Mouse (Mus musculus) spleen, postnatal 14 days (tissue): Measurements from ENCODE around the gene Spp2.
"Not testable (repeated sequence)": the region's sequence is repeated elsewhere in the genome, so short reads cannot be mapped to it uniquely, and the experiment has no call there.

Experiments
- DNase-seq, 2 experiments: peaks; one replicate each; pipeline ENCODE4 v3.0.0; 2021 to 2022; ENCODE audit warnings: low spot score in 2 of 2

The Spp2 gene

DNA sequence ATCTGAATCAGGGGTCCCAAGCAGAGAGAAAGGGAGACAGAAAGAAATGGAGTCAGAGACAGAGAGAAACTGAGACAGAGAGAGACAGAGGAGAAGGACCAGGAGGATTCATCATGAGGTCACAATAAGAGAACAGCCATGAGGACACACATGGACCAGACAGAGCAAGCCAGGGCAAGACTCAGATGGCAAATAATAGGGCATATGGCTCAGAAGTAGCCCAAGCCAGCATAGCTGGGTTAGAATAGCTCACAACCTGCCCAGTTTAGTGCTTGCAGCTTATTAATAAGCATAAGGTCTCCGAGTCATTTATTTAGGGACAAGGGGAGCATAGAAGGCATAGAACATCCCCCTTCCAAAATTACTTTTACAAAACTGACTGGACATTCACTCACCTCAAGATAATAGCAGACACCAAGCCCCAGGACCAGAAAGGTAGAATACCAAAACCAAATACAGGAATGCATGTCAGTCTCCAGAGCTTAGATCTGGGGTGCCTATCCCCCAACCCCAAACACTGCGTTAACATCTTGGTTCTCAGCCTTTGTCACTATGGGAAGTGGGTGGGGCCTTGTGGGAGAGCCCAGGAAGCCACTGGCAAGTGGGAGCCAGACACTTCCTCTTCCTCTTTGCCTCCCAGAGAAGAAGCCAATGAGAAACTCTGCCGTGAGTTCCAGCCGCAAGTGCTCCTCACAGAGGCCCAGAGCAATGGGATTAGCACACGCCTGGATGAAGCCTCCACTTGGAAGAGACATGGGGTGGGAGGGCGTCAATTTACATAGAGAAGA, 26.5 kb downstream of the Spp2 start:
- DNase-seq = no peak

DNA sequence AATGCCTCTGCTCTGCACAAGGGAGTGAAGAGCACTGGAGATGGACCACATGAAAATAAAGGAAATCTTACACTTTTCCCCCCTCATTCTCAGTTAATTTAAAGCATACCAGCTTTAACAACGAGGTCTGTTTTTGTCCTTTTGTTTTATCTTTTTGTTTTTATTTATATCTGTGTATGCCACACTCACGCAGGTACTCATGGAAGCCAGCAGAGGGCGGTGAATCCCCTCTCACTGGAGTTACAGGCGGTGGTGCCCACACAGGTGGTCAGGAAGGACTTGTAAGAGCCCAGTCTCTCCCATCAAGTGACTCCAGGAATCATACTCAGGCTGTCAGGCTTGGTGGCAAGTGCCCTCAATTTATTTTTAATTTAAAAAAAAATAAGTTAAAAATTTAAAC, 27.3 kb downstream of the Spp2 start:
- no peak for DNase-seq

DNA sequence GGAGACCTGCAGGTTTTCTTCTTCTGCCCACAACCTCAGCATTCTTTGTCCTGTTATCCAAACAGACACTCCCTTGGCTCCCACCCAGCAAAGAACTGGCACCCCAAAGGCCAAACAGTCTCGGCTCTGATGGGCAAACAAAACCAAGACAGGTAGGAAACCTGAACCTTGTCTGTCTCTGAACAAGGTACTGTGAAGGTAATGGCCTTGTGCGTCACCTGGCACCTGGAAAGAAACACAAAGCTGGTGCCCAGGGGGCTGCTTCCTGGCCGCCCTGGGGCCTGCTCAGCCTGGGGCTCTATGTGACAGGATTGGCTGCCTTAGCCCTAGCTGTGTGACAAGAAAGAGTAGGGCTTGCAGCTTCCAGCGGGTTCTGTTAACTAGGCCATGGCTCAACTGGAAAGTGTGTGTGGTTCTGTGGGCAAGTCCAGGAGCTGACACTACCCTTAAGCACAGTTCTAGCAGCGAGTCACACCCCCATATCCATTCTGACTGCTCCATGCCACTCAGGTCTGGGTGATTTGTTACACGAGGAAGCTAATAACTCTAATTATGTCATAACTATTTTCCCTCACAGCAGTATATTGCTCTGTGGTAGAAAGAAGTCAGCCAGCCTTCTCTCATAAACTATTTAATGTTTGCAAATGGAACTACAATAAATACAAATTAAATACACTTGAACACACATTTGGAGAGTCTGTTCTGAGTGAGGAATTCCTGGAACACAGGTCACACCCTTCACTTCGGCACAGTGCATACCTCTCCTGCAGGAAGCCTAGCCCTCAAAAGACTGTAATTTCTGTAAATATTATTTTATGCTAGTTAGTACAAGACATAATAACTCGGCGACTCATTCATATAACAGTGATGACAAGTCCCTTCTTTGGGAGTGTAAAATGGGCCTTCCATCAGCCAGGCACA, 30.7 kb downstream of the Spp2 start:
- DNase-seq = no peak

DNA sequence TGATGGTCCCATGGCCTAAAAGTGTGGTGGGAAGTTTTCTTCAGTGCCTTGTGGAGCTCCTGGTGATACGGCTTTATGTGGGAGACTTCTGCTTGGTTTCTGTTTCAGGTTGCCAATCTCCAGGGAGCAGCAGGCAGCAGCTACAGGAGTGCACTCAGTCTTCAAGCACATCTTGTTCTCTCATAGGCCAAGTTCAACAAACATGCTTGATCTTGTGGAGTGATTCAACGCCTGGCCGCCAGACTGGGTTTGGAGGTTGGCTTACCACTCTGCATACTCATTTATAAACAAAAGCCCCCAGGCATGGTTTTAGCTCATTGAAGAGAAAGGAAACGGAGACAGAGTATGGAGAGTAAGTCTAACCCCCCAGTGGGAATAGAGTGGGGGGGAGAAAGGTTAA, 36.6 kb downstream of the Spp2 start:
- no peak for DNase-seq

DNA sequence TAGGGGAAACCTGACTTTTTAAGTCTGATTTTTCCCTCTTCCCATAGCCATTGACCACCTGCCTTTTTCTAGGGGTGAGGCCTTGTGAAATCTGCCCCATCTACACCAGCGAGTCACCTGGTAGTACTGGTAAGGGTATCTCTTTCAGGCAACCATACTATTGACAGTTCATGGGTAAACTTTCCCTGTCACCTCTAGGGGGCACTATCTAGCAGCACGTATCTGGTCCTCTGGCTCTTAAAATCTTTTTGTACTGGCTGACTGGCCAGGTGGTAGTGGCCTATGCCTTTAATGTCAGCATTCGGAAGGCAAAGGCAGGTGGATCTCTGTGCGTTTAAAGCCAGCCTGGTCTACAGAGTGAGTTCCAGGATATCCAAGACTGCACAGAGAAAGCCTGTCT, 38.6 kb downstream of the Spp2 start:
- no peak for DNase-seq

DNA sequence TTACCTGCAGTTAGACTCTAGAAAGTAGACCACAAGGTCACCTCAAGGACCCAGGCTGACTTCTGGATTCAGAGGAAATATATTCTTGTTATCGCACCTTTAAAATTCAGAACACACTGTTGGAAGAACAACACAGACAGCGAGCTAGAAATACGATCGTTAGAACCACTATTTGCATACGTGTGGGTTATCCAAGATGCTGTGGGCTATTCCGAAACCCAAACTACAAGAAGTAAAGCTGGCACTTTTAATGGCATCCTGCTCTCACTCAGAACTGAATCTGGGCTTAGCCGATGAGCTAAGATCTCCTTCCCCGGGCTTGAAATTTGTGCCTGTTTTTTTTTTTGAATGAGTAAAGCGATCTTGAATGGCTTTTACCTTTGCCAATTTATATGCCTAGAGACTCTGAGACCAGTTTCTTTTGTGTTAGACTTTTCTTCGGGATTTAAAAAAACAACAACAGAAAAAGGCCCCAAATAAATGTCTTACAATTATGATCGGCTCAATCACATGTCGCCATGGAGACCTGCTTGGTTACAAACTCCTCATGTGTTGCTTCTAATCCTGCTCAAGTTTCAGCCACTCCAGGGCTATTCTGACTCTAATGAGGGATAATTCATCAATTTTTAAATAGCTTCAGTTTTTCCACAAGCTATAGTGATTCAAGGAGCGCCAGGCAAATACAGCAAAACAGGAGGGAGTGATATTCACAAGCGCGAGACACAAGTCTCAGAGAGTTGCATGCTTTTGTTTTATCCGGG, 39.7 kb downstream of the Spp2 start:
- DNase-seq = no peak

DNA sequence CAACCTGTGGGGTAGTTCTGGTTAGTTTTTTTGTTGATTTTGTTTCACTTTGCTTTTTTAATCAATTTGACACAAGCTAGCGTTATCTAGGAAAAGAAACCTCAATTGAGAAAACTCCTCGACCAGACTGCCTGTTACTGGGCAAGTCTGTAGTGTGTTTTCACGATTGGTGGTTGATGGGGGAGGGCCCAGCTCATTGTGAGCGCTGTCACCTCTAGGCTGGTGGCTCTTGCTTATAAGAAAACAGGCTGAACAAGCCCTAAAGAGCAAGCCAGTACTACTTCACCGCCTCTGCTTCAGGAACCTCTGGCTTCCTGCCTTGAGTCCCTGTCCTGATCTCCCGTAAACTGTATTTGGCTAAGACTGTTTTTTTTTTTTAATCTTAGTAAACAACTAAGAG, 40.7 kb downstream of the Spp2 start:
- DNase-seq = no peak

DNA sequence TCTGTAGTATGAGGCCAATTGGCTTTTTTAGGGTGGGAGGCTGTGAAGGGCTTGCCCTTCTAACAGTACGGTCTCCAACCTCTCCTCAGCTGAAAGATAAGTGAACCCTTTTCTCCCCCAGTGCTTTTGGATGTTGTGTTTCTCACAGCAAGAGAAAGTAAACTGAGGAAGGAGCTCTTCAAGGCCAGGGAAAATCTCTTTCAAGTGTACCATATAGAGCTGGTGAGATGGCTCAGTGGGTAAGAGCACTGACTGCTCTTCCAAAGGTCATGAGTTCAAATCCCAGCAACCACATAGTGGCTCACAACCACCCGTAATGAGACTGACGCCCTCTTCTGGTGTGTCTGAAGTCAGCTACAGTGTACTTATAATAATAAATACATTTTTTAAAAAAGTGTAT, 41.3 kb downstream of the Spp2 start:
- DNase-seq = not testable (repeated sequence)

DNA sequence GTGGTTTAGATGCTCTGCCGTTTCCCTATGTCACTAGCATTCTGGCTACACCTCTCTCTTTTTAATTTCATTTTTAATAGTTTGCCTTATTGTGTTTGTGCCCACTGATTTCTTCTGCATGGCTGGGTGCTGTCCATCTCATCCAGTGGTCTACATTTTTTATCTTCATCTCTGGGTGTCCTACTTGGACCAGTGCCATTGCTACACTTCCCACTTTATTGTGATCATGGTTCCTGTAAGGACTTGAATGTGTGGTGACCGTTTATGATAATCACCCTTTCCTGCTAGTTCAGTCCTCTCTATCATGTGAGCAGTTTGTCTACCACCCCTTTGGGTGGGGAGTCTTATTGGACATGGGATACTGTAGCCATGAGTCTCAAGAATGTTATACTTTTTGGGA, 43.0 kb downstream of the Spp2 start:
- no peak for DNase-seq

DNA sequence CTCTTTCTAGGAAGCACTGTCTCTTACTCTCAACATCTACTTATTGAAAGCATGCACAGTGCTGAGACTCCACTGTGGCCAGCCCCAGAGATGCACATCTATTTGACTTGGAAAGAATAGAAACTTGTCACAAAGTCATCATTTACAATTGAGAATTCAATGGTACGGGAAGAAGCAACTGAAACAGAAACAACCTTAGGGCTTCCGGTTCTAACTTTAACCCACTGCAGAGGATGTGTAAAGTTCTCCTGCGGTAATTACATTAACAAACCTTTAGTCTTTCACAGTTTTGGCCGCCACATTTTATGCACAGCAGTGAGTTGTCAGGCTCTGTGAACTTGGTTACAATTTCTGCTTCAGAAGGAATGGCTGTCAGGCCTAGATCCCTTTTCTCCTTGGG, 43.9 kb downstream of the Spp2 start:
- no peak for DNase-seq

DNA sequence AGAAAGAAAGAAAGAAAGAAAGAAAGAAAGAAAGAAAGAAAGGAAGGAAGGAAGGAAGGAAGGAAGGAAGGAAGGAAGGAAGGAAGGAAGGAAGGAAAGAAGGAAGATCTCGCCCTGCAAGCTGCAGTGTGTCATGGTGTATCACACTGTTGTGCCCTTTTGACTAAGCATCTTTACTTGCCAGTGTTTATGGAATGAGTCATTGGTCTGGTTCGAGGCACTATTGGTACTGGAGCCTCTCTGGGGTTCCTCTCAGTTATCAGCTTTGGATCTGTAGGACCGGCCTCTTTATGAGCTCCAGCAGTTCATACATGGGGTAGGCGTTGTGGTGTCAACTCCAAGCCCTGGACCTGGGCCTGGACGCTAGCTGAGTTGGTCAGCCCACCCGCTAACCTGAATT, 45.4 kb downstream of the Spp2 start:
- DNase-seq = no peak

DNA sequence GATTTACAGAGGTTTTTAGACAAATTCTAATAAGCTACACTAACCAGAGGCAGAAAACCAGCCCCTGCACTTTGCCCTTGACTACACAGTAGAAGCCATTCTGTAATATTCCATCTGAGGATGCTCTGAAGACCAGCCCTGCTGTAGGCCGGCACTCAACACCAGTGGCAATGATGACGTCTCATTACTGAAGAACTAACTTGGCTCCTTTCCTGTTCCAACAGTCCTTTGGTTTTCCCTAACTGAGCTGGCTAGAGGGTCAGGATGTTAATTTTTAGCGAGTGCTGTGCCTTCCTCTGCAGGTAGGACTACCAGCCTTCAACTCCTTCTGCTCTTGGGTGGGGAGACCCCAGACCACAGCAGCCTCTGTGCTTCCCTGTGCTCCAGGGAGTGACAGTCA, 47.9 kb downstream of the Spp2 start:
- no peak for DNase-seq

DNA sequence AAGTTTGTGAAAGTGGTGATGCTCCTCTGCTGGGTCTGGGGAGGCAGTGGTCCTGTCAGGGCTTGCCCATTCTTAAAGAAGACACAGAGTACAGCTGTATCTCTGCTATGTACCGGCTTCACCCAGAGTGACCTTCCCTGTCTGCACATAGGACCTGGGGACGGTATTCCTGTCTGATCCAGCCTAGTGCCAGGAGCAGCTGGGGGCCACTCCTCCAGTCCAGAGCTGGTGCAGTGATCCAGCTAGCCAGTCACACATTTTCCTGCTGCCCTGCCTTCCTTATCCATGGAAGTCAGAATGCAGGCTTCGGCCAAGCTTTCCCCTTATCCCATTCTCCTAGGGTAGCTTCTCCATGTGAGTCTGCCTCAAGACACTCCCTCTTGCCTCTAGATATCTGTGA, 49.0 kb downstream of the Spp2 start:
- DNase-seq = no peak

DNA sequence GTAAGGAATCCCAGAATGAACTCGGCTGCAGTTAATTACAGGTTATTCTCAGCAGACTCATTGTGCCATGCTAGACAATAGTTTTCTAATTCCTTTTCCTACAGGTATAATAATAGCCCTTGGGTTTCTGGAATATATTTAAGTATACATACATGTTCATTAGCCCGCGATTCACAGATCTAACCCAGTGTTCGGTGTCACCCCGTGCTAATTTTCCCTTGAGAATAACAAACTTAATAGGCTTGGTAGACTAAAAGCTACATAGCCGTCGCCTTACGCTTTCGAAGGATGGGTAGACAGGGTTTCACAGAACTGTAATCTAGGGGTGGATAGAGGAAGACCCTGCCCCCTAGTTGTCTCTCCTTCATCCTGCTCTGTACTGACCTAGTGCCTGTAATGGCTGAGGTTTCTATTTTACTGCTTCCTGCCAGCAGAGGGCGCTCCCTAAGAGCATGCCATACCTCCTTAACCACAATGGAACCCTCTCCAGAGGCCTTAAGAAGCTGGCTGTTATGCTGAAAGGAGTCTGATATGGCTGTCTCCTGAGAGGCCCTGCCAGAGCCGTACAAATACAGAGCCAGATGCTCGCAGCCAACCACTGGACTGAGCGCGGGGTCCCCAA, 49.8 kb downstream of the Spp2 start:
- DNase-seq = peak; percentile 14 to 52

DNA sequence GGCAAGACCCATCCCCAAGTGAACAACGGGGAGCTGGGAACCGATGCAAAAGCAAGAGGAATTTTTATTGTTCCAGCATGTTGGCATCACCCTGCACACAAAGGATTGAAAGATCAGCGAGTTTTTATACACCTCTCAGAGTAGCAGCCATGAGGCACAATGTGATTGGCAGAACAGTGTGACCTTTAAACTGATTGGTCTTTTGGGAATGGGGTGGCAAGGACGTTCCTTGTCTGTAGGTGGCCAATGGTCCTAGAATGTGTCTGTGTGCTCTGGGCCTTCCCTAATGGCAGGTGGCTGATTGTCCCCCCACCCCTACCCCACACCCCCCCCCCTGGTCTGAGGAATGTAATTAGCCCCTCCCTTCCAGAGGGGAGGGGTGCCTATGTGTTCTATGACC, 52.4 kb downstream of the Spp2 start:
- no peak for DNase-seq

DNA sequence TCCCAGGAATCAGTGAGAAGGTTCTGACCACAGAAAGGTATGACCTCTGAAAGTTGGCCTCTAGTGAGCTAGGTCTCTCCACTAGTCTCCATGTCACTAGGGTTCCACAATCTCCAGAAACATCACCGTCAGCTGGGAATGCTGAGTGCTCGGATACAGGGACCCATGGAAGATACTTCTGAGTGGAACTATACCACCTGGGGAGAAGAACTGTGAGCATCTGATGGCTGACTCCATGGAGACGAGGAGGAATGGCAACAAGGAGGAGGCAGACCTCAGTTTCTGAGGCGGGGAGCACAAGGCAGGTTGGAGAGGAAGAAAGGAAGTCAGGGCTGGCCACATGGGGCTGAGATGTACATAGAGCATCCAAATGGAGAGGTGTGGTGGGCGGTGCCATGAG, 52.9 kb downstream of the Spp2 start:
- DNase-seq = no peak

DNA sequence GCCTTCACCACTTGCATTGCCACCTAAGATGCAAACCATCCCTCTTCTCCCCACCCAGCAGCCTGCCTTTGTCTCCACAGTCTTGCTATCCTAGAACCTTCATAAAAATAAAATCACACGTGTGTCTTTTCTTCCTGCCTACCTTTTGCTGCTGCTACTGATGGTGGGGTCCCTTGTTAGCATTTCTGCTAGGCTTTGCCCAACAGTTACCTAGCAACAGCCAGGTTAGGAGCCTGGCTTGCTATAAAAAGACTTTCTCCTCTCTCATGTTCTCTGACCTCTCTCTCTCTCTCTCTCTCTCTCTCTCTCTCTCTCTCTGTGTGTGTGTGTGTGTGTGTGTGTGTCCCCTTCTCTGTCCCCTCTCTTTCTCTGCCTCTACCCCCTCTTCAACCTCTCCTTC, 54.3 kb downstream of the Spp2 start:
- no peak for DNase-seq

DNA sequence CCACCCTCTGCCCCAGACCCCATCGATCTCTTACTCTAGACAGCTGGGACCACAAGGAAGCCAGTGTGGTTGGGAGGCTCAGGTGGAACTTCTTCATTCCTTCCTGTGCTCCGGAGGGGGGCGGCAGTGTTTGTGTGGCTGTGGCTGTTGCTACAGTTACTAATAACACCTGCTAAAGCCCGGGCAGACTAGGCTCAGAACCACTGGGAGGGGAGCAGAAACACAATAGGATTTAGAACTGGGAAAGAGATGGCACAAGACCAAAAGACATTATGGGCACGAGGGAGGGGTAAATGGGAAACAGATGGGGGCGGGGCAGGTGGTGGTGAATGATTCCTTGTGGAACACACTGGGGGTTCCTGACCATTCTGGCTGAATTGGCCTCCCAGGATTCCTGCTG, 55.7 kb downstream of the Spp2 start:
- DNase-seq = no peak

DNA sequence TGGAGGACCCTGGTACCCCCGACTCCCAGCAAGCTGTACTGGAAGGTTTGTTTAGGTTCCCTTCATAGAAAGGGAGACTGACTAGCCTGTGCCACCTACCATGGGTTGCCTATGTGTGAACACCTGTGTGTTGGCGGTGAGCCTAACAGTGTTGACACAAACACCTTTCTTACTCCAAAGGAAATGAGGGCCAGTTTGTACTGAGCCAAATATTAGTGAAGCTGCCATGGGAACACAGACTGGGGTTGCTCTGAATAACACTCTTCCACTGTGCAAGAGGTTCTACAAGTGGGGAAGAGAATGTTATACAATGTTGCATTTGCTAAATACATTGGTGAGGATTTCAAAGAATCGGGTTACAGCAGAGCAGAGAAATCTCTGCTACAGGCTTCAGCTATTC, 56.5 kb downstream of the Spp2 start:
- DNase-seq = no peak

DNA sequence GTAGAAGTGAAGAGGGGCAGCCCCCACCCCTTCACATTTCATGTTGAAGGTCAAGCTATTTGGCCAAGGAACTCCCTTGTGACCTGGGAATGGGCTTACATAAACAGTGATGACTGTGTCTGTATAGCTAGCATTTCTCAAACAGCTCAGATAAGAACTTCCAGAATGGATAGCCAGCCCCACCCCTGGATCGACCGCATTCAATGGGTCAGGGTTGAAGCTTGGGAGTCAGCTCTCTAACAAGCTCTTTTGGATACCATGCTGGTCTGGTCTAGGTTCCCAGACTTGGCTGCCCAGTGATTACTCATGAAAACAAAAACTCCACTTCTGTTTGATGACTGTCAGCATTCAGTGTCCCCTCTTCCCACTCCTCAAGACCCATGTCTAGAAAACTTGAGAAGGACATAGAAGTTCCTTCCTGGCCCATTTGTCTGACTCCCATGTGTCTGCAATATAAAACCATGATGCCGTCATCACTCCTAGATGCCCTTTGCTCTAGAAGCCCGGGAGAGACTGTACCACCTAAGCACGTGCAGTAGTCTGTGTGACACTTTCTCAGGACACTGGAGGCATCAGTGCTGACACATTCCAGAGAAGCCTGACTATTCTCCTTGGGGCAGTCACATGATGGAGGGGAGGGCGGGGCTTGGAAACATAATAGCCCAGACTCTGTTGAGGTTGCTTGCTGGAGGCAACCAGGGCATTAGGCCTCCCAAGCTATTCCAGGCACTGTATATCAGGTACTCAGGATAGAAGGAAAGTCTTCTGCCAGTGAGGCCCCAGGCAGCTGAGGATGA, 57.5 kb downstream of the Spp2 start:
- DNase-seq = no peak

DNA sequence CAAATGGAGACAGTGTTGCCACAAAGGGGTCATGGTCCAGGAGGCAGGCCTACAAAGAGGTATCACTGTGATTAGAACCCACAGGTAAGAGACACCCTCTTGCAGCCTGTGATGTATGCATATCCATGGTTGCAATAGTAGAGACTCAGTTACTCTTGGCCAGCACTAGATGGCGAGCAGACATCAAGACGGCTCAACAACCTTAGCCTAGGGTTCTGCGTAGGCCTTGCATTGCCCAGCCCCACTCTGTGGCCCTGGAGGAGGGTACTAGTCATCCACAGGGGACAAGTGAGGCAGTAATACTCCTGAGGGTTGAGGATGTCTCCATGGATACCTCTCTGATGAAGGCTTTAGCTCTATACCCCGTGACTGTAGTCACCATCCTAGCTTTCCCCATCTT, 59.0 kb downstream of the Spp2 start:
- no peak for DNase-seq
